Mouse (Mus musculus): Measurements from ENCODE around the gene Armh3. TPM values are rescaled to one million over a fixed set of nuclear protein-coding genes. Genes with fewer than 3 reads are reported as not detected.
A peak's percentile ranks its signal among the peaks of the same experiment; 100 is the strongest.

The Armh3 gene
- total and polyA plus RNA-seq, 3 experiments, result 1.1 to 4.9 (median 1.9) TPM

- Histone ChIP-seq H3K4me1 (ENCODE audit: control insufficient read depth in 1 of 2, insufficient read depth in 2 of 2) (no peaks in the 10 kb centered on the region), H3K4me2 (ENCODE audit: insufficient read depth, low read depth, poor library complexity, severe bottlenecking) (no peak overlapping the region), H3K36me3 (replicated peaks in 1 of 2; ENCODE audit: control insufficient read depth in 1 of 2, insufficient read depth in 1 of 2, low read length in 1 of 2) (no peaks in the 10 kb centered on the region), H3K27ac (ENCODE audit: insufficient read depth, low read depth) (no peak overlapping the region), H3K27me3 (replicated peaks) (no peaks in the 10 kb centered on the region), H3K9me3 (replicated peaks; ENCODE audit: low read length) (peaks cover 3% of the 10 kb centered on the region), H3K9ac (ENCODE audit: insufficient read depth, low read depth) (no peak overlapping the region), H3K4me3 (replicated peaks in 1 of 3; ENCODE audit: low read depth in 2 of 3, low read length in 2 of 3, poor library complexity in 1 of 3) (no peak overlapping the region), H3K79me2 (replicated peaks; ENCODE audit: control insufficient read depth, extremely low read depth, insufficient read depth, poor library complexity, severe bottlenecking) (no peaks in the 10 kb centered on the region)
- no peak for DNase-seq (ENCODE audit: extremely low read depth)
- peak in 1 of 2 experiments; percentile 9; a peak in 1 of 4 replicates for TF ChIP-seq CTCF (conservative IDR thresholded peaks at IDR 0.05 in 1 of 2, IDR thresholded peaks at IDR 0.05 in 1 of 2; ENCODE audit: low read depth in 2 of 2, low read length in 2 of 2)
- TF ChIP-seq UBTF (IDR thresholded peaks at IDR 0.05; ENCODE audit: low read depth, low read length), result no peak
- dilution Hi-C loops (cut with MboI; ENCODE audit: extremely low pct_ligation_motif_present, extremely low pct_unique_long_range_greater_than_20kb, low sequenced_read_pairs) (no loop called here), in situ Hi-C loops (cut with MboI; ENCODE audit: low pct_ligation_motif_present, low pct_unique_long_range_greater_than_20kb, low sequenced_read_pairs) (no loop called here)
Observed at GRCm38 (mm10) chr19:45827736-45828135, 170.6 kb downstream of the Armh3 start.

DNA sequence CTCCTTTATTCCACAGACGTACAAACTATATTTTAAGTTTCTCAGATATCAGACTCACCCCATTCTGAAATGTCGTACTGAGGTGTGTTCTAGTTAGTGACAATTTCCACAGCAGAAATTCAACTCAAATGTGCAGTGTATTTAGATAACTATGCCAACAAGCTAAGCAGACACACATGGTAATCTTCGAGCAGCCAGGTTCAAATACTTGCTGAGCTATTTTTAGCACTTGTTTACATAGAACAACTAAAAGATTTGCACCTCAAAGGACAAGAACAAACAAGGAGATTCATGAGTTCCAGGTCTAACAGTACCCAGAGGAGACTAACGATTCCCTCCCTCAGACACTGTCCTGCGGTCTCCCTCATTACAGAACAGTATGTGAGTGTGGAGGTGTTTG lies 171.2 kb downstream of the Armh3 start:
- no peak for DNase-seq (ENCODE audit: extremely low read depth)
- Histone ChIP-seq H3K27ac (ENCODE audit: insufficient read depth, low read depth) (no peak overlapping the region), H3K9me3 (replicated peaks; ENCODE audit: low read length) (peaks cover 3% of the 10 kb centered on the region), H3K36me3 (replicated peaks in 1 of 2; ENCODE audit: control insufficient read depth in 1 of 2, insufficient read depth in 1 of 2, low read length in 1 of 2) (no peaks in the 10 kb centered on the region), H3K9ac (ENCODE audit: insufficient read depth, low read depth) (no peak overlapping the region), H3K79me2 (replicated peaks; ENCODE audit: control insufficient read depth, extremely low read depth, insufficient read depth, poor library complexity, severe bottlenecking) (no peaks in the 10 kb centered on the region), H3K4me1 (ENCODE audit: control insufficient read depth in 1 of 2, insufficient read depth in 2 of 2) (no peaks in the 10 kb centered on the region), H3K4me3 (replicated peaks in 1 of 3; ENCODE audit: low read depth in 2 of 3, low read length in 2 of 3, poor library complexity in 1 of 3) (no peak overlapping the region), H3K27me3 (replicated peaks) (no peaks in the 10 kb centered on the region), H3K4me2 (ENCODE audit: insufficient read depth, low read depth, poor library complexity, severe bottlenecking) (no peak overlapping the region)
- in situ Hi-C loops (cut with MboI; ENCODE audit: low pct_ligation_motif_present, low pct_unique_long_range_greater_than_20kb, low sequenced_read_pairs) (no loop called here), dilution Hi-C loops (cut with MboI; ENCODE audit: extremely low pct_ligation_motif_present, extremely low pct_unique_long_range_greater_than_20kb, low sequenced_read_pairs) (no loop called here)
- TF ChIP-seq MAFK (IDR thresholded peaks at IDR 0.05; ENCODE audit: insufficient replicate concordance, low read length), result no peak
- TF ChIP-seq IRF4 (IDR thresholded peaks at IDR 0.05; ENCODE audit: low read depth, low read length), result no peak
- no peak for TF ChIP-seq ZKSCAN1 (IDR thresholded peaks at IDR 0.05; ENCODE audit: borderline replicate concordance, low read depth, low read length)
- no peak for TF ChIP-seq KAT2A (IDR thresholded peaks at IDR 0.05; ENCODE audit: insufficient replicate concordance, low read length)
- no peak for TF ChIP-seq ZC3H11A (IDR thresholded peaks at IDR 0.05; ENCODE audit: low read depth, low read length)
- TF ChIP-seq ZNF384 (IDR thresholded peaks at IDR 0.05; ENCODE audit: low read depth, low read length), result no peak
- no peak for TF ChIP-seq MXI1 (IDR thresholded peaks at IDR 0.05; ENCODE audit: low read depth, low read length)
- TF ChIP-seq CHD2 (IDR thresholded peaks at IDR 0.05; ENCODE audit: low read length), result no peak
- no peak for TF ChIP-seq RAD21 (IDR thresholded peaks at IDR 0.05; ENCODE audit: low read depth, low read length)
- no peak for TF ChIP-seq SIN3A (IDR thresholded peaks at IDR 0.05; ENCODE audit: low read length)
- no peak for TF ChIP-seq POLR2A (IDR thresholded peaks at IDR 0.05; ENCODE audit: low read depth, low read length)
- TF ChIP-seq BHLHE40 (IDR thresholded peaks at IDR 0.05; ENCODE audit: low read depth, low read length), result no peak
- TF ChIP-seq NELFE (IDR thresholded peaks at IDR 0.05; ENCODE audit: low read depth, low read length), result no peak
- no peak for TF ChIP-seq ZMIZ1 (IDR thresholded peaks at IDR 0.05; ENCODE audit: low read depth, low read length)
- TF ChIP-seq TBP (conservative IDR thresholded peaks at IDR 0.05; ENCODE audit: low read depth, low read length), result no peak
- no peak for TF ChIP-seq CHD1 (IDR thresholded peaks at IDR 0.05; ENCODE audit: low read depth, low read length)
- TF ChIP-seq UBTF (IDR thresholded peaks at IDR 0.05; ENCODE audit: low read depth, low read length), result no peak
- TF ChIP-seq RCOR1 (conservative IDR thresholded peaks at IDR 0.05; ENCODE audit: low read depth, low read length), result no peak
- TF ChIP-seq CTCF (conservative IDR thresholded peaks at IDR 0.05 in 1 of 2, IDR thresholded peaks at IDR 0.05 in 1 of 2; ENCODE audit: low read depth in 2 of 2, low read length in 2 of 2), result no peak

Measured in CH12.LX (cell line).